ENCODE assay signal across 9 mouse cellular contexts in the genomic region with DNA sequence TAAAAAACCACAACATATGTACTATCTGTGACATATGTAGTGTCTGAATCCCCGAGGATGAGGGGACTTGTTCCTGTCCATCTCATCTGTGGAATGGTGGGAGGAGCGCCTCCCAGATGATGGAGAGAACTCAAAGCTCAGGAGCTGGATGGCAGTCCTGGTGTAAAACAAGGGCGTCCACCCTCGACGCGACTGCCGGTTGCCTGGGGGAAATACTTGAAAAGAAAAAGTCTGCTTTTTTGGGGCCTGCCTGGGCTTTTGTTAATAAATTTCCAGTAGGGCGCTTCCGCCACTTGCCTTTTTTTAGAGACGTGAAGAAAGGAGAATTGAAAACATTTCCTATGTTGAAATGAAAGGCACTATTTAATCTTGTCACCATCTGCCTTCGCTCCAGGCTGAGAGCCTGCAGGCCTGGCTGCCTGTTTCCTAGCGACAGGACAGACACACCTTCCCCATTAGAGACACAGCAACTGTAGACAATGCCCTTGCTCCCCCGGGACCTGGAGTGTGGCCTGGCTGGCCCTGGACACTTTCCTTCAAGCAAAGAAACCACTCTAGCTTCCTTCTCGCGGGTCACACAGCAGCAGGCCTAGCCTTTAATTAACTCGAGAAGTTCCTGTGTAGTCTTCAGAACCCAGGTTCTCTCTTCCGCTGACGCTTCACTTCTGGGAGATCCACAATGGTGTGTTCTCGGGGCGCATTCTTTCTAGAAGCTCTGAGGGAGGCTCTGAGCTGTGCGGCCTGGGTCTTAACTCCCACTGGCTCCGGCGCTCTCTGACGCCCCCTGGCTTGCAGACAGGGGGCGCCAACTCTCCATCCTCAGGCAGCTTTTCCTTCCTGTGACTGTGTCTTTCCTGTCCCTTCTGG. TPM values are rescaled to one million over a fixed set of nuclear protein-coding genes. Genes with fewer than 3 reads are reported as not detected.
DNase-seq lines count a peak whose midpoint lies in the region; ATAC-seq and TF ChIP-seq lines count a peak whose summit lies in the region.
"Had no signal": no experiment of that assay in that cellular context is flagged by ENCODE, and none has a peak within 500 bp of the region (broad histone marks: within the 10 kb centered on the region; RNA-seq: fewer than 3 reads in every experiment).

No protein-coding gene starts in this region.

- H3K4me1 ChIP-seq in forebrain, embryonic 13.5 days, result peaks cover 33% of the 10 kb centered on the region
- H3K4me1 ChIP-seq in hindbrain, embryonic 10.5 days (replicated peaks), result peaks cover 41% of the 10 kb centered on the region
- no peaks in the 10 kb centered on the region for H3K4me1 ChIP-seq in stomach, postnatal 0 days (replicated peaks; ENCODE audit: control insufficient read depth, insufficient read depth)

- no peak for TF ChIP-seq EP300 in stomach, postnatal 0 days (optimal IDR thresholded peaks at IDR 0.05)

- peak overlapping the region; percentile 42 for H3K4me2 ChIP-seq in forebrain, embryonic 13.5 days
- no peak overlapping the region for H3K4me2 ChIP-seq in stomach, postnatal 0 days (replicated peaks; ENCODE audit: low read depth)
- H3K4me2 ChIP-seq: limb, embryonic 15.5 days had no signal

- H3K36me3 ChIP-seq in forebrain, embryonic 13.5 days (ENCODE audit: poor library complexity, severe bottlenecking), result no peaks in the 10 kb centered on the region
- no peaks in the 10 kb centered on the region for H3K36me3 ChIP-seq in hindbrain, embryonic 10.5 days
- no peaks in the 10 kb centered on the region for H3K36me3 ChIP-seq in stomach, postnatal 0 days (ENCODE audit: control insufficient read depth, insufficient read depth, low read length)
- H3K36me3 ChIP-seq: limb, embryonic 15.5 days had no signal

- TF ChIP-seq CTCF in stomach, postnatal 0 days (IDR thresholded peaks at IDR 0.05; ENCODE audit: low read depth), result peak; percentile 69

- ATAC-seq in cerebellum, adult (ENCODE audit: insufficient number of reproducible peaks, low FRiP score, low TSS enrichment), result peak; percentile 43; the same call in 1 of the 2 replicates
- peak; percentile 70 for ATAC-seq in forebrain, embryonic 13.5 days
- ATAC-seq in stomach, postnatal 0 days (ENCODE audit: low FRiP score, low TSS enrichment), result no peak

- WGBS in forebrain, embryonic 13.5 days, result 9% methylated on average over 25 of the region's 25 CpGs
- WGBS in hindbrain, embryonic 10.5 days, result 14% methylated on average over 25 of the region's 25 CpGs
- WGBS in stomach, postnatal 0 days, result 31% methylated on average over 25 of the region's 25 CpGs

- no peaks in the 10 kb centered on the region for H3K9me3 ChIP-seq in forebrain, embryonic 13.5 days (replicated peaks)
- H3K9me3 ChIP-seq in hindbrain, embryonic 10.5 days, result no peaks in the 10 kb centered on the region
- no peaks in the 10 kb centered on the region for H3K9me3 ChIP-seq in stomach, postnatal 0 days (ENCODE audit: control insufficient read depth, low read length)
- H3K9me3 ChIP-seq: limb, embryonic 15.5 days had no signal

- DNase-seq in adrenal gland, postnatal 10 days, result peak; percentile 23
- DNase-seq in adrenal gland, adult 18-20 months (ENCODE audit: low spot score in 2 of 2), result no peak
- DNase-seq in hindbrain, embryonic 10.5 days (ENCODE audit: low spot score), result peak; percentile 77
- DNase-seq in layer of hippocampus, adult 18-20 months (ENCODE audit: low spot score in 2 of 2), result peak; percentile 46 to 65
- peak; percentile 78 for DNase-seq in mesoderm, embryonic 11.5 days (ENCODE audit: low read depth, low spot score)
- peak; percentile 40 for DNase-seq in stomach, postnatal 0 days (ENCODE audit: low spot score)

- no peak overlapping the region for H3K4me3 ChIP-seq in forebrain, embryonic 13.5 days
- H3K4me3 ChIP-seq in hindbrain, embryonic 10.5 days, result peak overlapping the region; percentile 32
- no peak overlapping the region for H3K4me3 ChIP-seq in stomach, postnatal 0 days (ENCODE audit: low read depth, low read length)
- H3K4me3 ChIP-seq: limb, embryonic 15.5 days had no signal

- H3K27ac ChIP-seq in forebrain, embryonic 13.5 days, result peak overlapping the region; percentile 54; the same call in 1 of the 2 replicates
- H3K27ac ChIP-seq in hindbrain, embryonic 10.5 days, result peak overlapping the region; percentile 80
- no peak overlapping the region for H3K27ac ChIP-seq in stomach, postnatal 0 days (replicated peaks)
- H3K27ac ChIP-seq: limb, embryonic 15.5 days had no signal

- H3K27me3 ChIP-seq in forebrain, embryonic 13.5 days, result no peaks in the 10 kb centered on the region
- peaks cover 61% of the 10 kb centered on the region for H3K27me3 ChIP-seq in hindbrain, embryonic 10.5 days (ENCODE audit: insufficient read depth, poor library complexity, severe bottlenecking)
- no peaks in the 10 kb centered on the region for H3K27me3 ChIP-seq in stomach, postnatal 0 days (ENCODE audit: control insufficient read depth, insufficient read depth, low read length)
- H3K27me3 ChIP-seq: limb, embryonic 15.5 days had no signal

- H3K9ac ChIP-seq in forebrain, embryonic 13.5 days, result 0 out of 2 replicates have a peak overlapping the region, but pooled peaks have one; percentile 22
- H3K9ac ChIP-seq in stomach, postnatal 0 days (ENCODE audit: low read length), result no peak overlapping the region
- H3K9ac ChIP-seq: limb, embryonic 15.5 days had no signal

RNA-seq across cellular contexts. Expression of gene Rpl36-ps4, which starts 43.3 kb away (rescaled TPM):
- not detected for total RNA-seq in adrenal gland, postnatal 10 days (2021)
- total RNA-seq in adrenal gland, adult 18-20 months (2021), result not detected
- not detected in 2 replicates for polyA plus RNA-seq in forebrain, embryonic 13.5 days (2015; fragmentation: Nextera tagmentation; extraction: Ambion mirVana)
- polyA plus RNA-seq in hindbrain, embryonic 10.5 days (2016; fragmentation: Nextera tagmentation; extraction: Ambion mirVana), result not detected in 2 replicates
- total RNA-seq in layer of hippocampus, adult 18-20 months (2021), result not detected
- not detected in 2 replicates for polyA plus RNA-seq in stomach, postnatal 0 days (2015; fragmentation: Nextera tagmentation; extraction: Ambion mirVana)
- polyA plus RNA-seq: limb, embryonic 15.5 days had no signal

Comparison
In these comparisons a context has a peak if more than half of its experiments do, and no peak if none do; other contexts are left out.
1. DNase-seq: peak in adrenal gland, postnatal 10 days (single experiment), hindbrain, embryonic 10.5 days (single experiment), layer of hippocampus, adult 18-20 months (2 of 2), mesoderm, embryonic 11.5 days (single experiment) and stomach, postnatal 0 days (single experiment); none in adrenal gland, adult 18-20 months (0 of 2).